Mouse (Mus musculus) megakaryocyte-erythroid progenitor cell, adult 5-6 weeks (primary cell): ENCODE measurements around the gene Pipox. TPM values are rescaled to one million over a fixed set of nuclear protein-coding genes. Genes with fewer than 3 reads are reported as not detected.

ENCODE experiments used
- ATAC-seq: replicated peaks from 2 replicates; pipeline ENCODE4 v1.8.0; 2016; ENCODE audit warnings: mild to moderate bottlenecking, inconsistent platforms; ENCODE audit not compliant: severe bottlenecking, poor library complexity, low FRiP score, low TSS enrichment
- total RNA-seq, 2 experiments: library from RNA; stranded (forward) in 1 of 2; stranded (reverse) in 1 of 2; fragments of 200-1000, 215-1000 nt in 1 of 2; fragments of >200 nt in 1 of 2; fragmentation: Nextera tagmentation in 1 of 2; gene quantifications; 2 replicates each; pipeline ENCODE4 v1.2.3; 2014 to 2017

The Pipox gene
- total RNA-seq, 2 experiments from 2014 or later: not detected

DNA sequence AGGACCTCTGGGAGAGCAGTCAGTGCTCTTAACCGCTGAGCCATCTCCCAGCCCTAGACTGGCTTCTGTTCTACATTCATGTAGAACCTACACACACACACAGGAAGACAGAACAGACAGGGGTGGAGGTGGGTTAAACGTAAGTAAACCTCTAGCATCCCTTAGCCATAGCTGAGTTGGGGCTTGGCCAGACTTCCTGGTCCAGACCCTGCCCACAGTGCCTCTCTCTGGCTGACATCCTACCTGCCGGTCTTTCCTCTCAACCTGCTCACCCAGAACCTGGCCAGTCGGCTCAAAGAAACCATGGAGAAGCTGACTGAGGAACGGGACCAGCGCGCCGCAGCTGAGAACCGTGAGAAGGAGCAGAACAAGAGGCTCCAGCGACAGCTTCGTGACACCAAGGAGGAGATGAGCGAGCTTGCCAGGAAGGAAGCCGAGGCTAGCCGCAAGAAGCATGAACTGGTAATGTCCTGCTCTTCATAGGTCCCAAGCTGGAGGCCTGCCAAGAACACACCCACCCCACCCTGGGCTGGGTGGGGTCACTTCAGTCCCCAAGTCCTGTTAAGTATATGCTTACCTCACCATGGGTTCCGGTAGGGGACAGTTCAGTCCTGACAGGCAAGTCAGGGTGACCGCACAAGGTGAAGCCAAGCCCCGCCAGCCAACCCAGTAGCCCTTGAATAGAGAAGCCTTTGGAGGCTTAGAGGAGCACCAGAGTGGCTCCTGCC, 40.8 kb downstream of the Pipox start:
- no peak for ATAC-seq

DNA sequence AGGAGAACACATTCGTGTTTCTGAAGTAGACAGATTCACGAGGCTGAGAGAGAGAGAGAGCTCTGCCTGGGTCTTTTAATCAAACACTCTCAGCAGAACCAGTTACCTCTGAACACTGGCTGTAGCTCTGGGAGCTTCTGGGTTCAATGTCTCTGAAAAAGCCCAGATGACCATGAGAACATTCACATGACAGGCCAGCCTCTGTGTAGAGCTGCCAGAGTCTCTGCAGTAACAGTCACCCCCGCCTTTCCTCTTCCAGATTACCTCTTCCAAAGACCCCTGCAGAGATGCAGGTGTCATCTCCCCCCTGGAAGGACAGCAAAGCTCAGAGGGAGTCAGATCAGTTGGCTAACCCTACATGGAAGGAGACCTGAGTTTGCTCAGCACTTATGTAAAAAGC, 41.7 kb downstream of the Pipox start:
- no peak for ATAC-seq

DNA sequence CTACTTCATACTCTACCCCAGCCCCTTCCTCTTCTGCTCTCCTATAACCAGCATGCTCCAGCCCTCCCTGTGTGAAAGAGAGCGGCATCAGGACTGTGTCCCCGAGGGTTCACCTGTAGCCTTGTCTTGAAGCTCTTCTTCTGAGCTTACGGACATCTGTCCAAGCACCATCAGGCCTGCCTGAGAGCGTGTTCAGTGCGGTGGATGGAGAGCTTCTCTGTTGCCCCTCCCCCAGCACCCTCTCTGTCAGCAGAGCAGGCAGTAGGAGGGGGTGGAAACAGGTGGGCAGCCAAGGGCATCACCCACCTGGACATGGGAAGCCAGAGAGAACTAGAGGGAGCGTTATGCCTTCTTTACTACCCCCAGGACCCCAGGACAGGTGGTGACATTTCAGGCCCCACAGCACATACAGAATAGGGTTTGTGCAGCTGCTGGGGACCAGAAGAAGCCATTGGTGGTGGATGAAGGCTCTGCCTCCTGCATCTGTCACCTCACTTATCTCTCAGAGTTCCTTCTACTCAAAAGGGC, 42.3 kb downstream of the Pipox start:
- ATAC-seq: no peak

DNA sequence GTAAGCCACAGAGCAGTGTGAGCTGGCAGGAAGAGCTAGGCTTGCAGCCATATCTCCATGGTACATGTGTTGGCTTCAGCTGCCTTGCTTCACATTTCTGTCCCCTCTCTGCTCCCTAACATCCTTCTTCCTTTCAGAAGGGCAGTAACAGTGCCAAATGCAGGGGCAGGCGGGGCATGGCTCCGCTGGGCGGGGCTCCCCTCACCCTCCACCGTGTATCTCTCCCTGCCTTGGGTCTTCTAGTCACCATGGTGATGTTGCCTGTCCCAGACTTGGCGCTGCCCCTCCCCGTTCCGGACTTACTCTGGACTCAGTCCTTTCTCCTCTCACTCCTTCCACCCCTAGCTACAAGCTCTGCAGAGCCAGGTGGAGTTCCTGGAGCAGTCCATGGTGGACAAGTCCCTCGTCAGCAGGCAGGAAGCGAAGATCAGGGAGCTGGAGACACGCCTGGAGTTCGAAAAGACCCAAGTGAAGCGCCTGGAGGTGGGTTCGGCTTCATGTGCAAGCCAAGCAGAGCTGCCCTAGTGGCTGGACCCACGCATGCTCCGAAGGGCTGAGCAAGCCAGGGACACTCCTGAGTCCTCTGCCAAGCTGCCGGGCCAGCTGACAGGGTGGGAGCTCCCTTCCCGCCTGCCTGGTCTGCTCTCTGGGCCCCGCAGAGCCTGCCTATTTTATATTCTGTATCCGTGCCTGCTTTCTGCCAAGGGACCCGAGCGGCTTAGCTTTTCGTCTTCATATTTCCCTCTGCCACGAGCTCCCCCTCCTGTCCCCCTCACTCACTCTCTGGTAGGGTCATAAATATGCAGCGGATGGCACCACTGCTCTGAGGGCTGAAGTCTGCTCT, 43.3 kb downstream of the Pipox start:
- ATAC-seq: no peak

DNA sequence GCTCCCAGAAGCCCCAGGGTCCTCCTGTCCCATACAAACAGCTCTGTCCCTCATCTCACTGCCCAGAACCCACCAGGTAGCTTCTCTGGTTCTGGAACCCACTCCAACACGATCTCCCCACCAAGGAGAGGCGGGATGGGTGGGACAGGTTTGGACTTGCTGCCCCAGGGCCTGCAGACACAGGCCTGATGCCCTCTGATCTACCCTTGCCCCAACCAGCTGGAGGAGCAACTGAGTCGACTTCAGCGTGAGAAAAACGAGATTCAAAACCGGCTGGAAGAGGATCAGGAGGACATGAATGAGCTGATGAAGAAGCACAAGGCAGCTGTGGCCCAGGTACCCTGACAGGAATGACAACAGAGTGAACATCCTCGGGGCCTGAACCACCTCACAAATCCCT, 44.7 kb downstream of the Pipox start:
- ATAC-seq: no peak

DNA sequence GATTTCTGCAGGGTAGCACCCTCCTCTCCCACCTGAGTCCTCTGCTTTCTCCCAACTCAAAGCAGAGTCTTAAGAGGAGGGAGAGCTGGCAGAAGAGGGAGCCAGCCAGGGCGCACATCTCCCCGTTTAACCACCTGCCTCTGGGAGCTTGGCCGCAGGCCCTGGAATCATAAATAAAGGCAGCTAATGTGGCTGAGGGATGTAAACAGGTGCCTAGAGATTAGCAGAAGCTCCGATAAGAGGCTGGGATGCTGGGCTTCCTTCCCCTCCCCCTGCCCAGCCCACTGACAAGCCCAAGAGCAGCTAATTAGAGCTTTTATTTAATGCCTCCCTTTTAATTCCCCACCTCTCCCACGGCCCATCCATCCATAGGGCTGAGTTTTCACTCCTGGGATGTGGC, 45.8 kb downstream of the Pipox start:
- ATAC-seq: no peak

DNA sequence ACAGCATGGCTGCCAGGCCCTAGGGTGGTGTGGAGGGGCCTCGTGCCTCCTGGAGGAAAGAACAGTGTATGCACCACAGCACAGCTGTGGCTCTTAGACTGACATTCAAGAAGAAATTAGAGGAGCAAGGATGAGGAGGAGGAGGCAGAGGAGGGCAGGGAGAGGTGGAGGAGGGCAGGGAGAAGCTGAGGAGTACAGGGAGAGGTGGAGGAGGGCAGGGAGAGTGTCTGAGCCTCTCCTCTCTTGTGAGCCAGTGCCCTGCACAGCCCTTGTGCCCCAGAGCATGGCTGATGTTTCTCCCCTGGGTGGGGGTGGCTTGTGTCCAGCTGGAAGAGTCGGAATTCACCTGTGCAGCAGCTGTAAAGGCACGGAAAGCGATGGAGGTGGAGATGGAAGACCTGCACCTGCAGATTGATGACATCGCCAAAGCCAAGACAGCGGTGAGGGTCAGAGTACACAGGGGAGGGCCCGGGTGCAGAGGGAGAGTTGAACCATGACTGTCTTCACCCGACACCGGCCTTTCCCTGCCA, 46.2 kb downstream of the Pipox start:
- no peak for ATAC-seq

DNA sequence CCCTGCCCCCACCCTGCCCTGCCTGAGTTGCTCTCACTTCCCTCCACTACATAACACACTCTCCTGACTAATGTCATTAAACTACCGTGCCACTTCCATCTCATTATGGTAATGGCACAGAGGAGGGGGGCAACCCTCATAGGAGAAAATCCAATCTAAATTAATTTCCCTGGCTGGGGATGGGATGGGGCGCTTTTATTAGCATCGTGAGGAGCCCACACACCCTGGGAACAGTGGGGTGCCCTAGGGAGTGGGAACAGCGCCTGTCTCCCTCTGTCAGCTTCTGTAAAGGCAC, 50.0 kb downstream of the Pipox start:
- no peak for ATAC-seq

DNA sequence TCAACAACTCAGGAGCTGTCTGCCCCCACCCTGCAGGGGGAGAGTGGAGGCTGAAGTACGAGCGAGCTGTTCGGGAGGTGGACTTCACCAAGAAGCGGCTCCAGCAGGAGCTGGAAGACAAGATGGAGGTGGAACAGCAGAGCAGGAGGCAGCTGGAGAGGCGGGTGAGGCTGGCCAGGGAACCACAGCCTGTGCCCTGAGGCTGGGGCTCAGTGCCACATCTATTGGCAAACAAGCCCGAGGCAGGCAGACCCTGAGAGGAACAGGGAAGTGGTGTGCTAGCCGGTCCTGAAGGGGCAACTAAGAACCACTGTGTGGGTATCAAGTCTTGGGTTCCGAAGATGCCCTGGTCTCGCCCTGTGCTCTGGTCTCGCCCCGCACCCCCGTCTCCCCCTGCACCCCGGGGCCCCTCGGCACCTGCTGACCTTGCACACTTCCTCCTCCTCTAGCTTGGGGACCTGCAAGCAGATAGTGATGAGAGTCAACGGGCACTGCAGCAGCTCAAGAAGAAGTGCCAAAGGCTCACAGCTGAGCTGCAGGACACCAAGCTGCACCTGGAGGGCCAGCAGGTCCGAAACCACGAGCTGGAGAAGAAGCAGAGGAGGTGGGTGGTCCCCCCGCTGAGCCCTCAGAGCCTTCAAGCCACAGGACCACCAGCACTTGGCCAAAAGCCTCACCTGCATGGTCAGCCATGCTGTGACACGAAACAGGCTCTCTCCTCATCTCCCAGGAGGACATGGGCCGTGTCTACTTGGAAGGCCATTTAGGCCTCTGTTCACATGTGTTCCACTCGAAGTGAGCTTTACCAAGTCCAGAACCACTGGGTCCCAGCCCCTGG, 50.6 kb downstream of the Pipox start:
- ATAC-seq: no peak

DNA sequence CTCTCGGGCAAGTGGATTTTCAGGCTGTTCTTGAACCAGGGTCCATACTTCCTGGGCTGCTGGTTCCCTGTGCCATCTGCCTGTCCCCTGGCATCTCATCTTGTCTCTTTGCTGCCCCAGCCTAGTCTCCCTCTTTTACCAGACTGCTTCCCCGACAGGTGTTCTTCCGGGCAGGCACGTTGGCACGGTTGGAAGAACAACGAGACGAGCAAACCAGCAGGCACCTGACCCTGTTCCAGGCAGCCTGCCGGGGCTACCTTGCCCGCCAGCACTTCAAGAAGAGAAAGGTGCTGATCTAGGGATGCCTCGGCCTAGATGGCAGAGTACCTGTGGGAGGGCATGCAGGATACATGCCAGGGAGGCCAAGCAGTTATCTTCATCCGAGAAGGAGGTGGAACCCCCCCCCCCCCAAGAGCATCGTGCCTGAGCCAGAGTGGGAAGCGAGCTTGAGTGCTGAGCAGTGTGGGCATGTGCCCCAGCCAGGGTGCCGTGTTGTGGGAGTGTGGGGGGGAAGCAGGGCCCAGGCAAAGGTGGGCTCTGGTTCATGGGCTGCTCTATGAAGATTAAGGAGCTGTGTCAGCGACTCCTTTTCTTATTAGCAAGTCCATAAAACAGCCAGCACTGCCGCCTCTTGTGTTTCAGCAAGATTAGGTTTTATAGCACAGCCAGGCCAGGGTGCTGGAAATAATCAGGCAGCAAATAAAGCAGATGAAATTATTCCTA, 53.2 kb downstream of the Pipox start:
- ATAC-seq: no peak

DNA sequence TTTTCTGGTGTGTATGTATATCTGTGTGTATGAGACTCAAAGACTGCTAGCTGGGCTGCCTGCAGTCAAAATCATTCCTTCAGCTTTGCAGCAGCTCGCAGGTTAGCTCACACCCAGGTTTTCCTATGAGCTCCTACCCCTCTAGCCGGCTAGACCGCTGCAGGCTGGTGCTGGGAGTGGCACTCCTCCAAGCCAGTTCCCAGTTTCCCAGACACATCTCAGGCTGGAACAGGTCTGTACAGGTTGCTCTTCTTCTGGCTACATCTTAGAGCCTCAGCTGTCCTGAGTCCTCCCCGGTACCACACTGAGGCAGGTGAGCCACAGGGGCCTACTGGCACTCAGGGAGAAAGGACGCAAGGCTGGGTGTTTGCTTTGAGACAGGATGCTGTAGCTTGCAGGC, 56.0 kb downstream of the Pipox start:
- ATAC-seq: no peak

DNA sequence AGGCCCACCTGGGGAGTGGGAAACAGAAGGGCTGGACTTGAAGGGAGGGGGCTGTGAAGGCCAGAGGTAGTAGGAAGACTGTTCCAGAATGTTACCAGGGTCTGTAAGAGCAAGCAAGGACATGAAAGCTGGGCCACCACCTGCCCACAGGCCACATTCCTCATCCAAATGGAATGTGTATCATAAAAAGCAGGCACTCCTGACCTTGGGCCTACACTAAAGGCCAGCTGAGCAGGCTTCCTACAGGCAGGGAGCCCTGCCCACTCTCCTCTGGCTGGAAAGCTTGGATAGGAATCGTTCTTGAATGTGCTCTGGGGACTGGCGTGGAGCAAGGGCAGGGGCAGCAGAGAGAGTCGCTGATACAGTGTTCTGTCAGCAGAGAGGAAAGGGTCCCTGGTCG, 57.1 kb downstream of the Pipox start:
- ATAC-seq: no peak

DNA sequence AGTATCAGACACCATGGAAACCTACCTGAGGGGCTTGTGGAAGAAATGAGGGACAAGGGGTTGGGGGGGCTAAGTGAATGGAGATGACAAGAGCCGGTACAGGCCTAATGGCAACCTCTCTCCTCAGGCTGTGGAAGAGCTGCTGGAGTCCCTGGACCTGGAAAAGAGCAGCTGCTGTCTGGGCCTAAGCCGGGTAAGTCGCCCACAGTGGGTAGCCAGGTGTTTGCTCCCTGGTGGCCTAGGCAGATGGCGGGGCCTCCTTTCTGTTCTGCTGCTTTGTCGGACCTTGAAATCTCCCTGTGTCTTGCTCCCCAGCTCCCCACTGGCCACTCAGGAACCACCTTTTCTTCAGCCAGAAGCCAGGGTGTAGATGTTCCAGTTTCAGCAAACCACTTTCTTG, 57.6 kb downstream of the Pipox start:
- no peak for ATAC-seq

DNA sequence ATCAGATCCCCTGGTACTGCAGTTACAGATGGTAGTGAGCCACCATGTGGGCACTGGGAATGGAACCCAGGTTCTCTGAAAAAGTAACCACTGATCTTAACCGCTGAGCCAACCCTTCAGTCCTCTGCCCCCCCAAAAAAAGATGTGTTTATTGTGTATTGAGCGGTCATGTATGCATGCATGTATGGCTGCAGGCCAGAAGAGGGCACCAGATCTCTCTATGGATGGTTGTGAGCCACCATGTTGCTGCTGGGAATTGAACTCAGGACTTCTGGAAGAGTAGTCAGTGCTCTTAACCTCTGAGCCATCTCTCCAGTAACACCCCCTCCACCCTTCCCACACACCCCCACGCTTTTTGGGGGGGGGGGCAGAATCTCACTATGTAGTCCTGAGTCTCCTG, 58.8 kb downstream of the Pipox start:
- ATAC-seq: no peak

DNA sequence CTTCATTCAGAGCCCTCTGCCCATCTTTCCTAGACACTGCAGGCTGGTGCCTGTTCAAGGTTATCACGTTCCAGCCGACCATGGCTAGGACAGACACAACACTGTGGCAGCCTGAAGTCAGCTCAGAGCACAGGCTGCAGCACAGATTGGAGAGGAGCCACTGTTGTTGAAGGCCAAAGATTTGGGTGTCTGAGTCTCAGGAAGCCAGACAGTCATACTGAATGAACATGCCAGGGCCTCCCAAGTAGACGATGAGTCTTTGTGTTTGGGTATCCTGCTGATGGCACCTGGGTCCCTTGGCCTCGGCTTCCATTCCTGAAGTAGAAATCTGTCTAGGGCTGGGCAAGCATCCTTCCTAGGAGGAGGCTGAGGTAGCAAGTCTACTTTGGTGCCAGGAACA, 61.4 kb downstream of the Pipox start:
- no peak for ATAC-seq

DNA sequence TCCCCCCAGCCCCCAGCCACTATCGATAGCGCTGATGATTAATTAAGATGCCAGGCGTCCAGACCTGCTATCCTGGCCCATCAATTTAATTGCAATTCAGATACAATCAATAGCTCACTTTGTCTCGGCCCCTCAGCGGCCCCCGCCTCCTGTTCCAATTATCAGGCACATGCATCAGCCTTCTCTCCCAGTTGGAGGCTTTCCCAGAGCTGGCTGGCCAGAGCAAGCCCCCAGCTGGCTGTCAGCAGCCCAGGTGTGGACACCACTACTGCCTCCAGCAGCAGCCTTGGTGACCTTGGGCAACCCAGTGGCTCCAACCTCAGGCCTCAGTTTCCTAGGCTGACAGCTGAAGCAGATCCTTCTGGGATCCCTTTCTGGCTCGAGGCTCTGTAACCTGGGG, 63.0 kb downstream of the Pipox start:
- no peak for ATAC-seq
